Mouse (Mus musculus) T-helper 17 cell (primary cell): Measurements from ENCODE around the gene Stk10.

Experiments used
- in situ Hi-C, 2 experiments: fragments of 300-600 bp; cut with MboI, MseI; formaldehyde crosslinking; loops; 1 replicate in 1 of 2; 2 replicates in 1 of 2; pipeline ENCODE4 v1.15.1; 2025; ENCODE audit warnings: high pct_unique_total_duplicates in 2 of 2

Gene Stk10

GRCm38 (mm10) chr11:32548240-32548639 is 15.1 kb downstream of the Stk10 start:
- in situ Hi-C loops, result no loop called here

DNA sequence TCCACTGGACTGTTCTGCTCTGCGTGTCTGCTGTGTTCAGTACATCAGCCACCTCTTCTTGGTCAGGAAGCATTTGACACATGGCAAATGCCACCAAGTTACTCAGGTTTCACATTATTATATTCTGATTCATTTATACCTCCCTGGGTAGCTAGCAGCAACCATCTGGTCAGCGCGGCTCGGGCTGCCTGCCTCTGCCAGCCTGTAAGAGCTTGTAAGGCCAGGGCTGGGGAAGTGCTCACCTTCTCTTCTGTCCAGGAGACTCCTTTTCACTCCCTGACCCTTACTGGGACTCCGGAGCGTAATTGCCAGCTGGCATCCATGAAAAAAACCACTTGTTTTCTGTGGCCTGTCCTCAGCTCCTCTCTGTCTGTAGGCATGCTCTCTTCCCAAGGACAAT is 16.1 kb downstream of the Stk10 start:
- in situ Hi-C loops, result no loop called here

DNA sequence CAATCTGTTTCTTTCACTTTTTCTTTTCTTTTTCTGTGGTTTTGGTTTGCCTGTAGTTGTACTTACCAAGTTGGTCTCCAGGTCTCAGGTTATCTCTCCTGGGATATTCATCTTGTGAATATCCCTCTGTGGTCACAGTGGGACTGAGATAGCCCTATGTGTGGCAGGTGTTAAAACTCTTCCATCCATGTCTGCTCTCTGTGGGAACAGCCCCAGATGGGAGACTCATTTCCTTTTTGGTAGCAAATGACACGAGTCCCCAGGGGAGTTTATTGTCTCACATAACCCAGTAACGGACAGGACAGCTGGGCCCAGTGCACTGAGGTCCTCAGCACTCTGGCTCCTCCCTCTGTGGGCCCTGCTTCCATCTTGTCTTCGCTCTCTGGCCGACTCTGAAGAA is 17.0 kb downstream of the Stk10 start:
- in situ Hi-C loops, result loop anchor here (10.0 to 25.0 kb wide), 2 partner anchors 535 to 538 kb away; partner anchors contain the start of gene Nsg2 (in 1 of the 2)

GRCm38 (mm10) chr11:32551056-32551455 is 18.0 kb downstream of the Stk10 start:
- in situ Hi-C loops, result loop anchor here (10.0 to 25.0 kb wide), 2 partner anchors 536 to 539 kb away; partner anchors contain the start of gene Nsg2 (in 1 of the 2)

- in situ Hi-C loops, result loop anchor here (10.0 to 25.0 kb wide), 2 partner anchors 537 to 539 kb away; partner anchors contain the start of gene Nsg2 (in 1 of the 2)
Measured at GRCm38 (mm10) chr11:32551579-32552297, 18.6 kb downstream of the Stk10 start.

DNA sequence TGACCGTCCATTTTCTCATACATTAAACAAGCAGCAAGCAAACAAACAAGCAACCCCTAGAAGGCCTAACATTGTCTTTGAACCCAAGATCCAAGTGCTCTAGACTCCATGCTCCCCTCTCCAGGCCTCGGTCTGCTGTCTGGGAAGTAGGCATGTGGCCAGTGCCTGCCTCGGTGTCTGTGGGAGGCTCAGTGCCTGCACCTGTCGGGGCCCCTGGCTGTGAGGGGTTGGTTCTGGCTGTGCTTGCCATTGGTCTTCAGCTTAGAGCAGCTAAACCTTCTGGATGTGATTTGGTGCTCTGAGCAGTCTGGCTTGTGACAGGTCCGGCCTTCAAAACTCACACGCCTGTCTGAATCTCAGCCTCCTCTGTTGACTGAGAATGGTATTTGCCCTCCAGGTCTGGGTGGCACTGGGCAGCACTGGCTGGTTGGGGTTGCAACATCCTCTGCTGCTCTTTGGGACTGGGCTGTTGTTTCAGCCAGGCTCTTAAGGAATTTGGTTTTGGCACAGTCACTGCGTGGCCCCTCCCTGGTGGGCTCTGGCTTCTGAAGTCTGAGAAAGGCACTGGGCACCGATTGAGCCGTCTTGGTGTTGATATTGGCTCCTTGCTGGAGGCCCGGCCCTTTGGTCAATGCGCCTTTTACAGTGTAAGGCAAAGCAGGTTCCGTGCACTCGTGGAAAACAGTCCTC is 19.4 kb downstream of the Stk10 start:
- in situ Hi-C loops, result loop anchor here (10.0 to 25.0 kb wide), 2 partner anchors 538 to 540 kb away; partner anchors contain the start of gene Nsg2 (in 1 of the 2)

DNA sequence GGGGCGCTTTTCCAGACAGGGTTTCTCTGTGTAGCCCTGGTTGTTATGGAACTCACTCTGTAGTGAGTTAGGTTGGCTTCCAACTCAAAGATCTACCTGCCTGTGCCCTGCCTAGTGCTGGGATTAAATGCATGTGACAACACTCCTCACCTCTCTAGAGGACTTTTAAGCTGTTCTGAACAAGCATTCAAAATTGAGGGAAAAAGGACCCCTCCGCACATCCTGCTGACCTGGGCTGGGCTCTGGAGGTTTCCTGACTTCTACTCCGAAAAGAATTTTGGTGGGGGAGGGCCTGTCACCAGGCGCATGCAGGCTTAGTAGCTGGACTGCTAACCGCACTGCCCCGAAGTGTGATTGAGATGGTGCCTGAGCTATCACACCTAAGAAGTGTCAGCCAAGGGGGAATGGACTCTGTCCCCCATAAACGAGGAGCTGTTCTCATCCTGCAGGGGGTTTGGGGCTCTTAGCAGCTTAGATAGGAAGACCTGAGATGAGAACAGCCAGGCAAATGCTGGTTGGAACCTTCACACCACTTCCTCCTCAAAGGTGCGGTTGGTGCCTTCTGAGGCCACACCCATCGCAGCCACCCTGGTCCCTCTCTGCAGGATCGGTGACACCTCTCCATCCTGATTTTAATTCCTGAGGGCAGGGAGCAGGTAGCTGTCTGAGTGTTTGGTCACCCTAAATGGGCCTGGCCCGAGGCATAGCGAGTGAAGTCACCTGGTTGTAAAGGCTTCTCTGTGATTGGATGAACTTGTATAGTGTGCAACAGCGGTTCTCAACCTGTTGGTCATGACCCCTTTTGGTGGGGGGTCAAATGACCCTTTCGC is 20.4 kb downstream of the Stk10 start:
- in situ Hi-C loops, result loop anchor here (10.0 to 25.0 kb wide), 2 partner anchors 539 to 541 kb away; partner anchors contain the start of gene Nsg2 (in 1 of the 2)

GRCm38 (mm10) chr11:32554141-32555091 is 21.3 kb downstream of the Stk10 start:
- in situ Hi-C loops, result loop anchor here (10.0 to 25.0 kb wide), 2 partner anchors 540 to 542 kb away; partner anchors contain the start of gene Nsg2 (in 1 of the 2)

GRCm38 (mm10) chr11:32555103-32555689 is 22.1 kb downstream of the Stk10 start:
- in situ Hi-C loops, result loop anchor here (10.0 to 25.0 kb wide), 2 partner anchors 540 to 543 kb away; partner anchors contain the start of gene Nsg2 (in 1 of the 2)

GRCm38 (mm10) chr11:32556333-32556990 is 23.4 kb downstream of the Stk10 start:
- in situ Hi-C loops, result loop anchor here (10.0 to 25.0 kb wide), 2 partner anchors 542 to 544 kb away; partner anchors contain the start of gene Nsg2 (in 1 of the 2)

DNA sequence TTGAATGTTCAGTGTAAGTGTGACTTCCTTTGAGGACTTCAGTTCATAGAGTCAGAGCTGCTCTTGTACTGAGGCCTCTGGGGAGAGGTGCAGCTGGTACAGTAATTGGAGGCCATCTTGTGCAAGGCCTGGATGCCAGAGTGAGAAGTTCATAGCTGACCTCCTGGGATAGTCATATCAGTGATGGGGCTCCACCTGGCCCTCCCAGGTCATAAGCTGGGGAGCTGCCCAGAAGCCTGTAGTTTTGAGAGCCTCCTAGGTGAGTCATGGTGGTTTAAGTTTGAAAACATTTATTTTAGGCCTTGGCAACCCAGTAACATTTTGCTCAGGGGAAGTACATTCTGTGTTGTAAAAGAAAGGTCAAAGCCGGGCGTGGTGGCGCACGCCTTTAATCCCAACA is 24.9 kb downstream of the Stk10 start:
- in situ Hi-C loops, result loop anchor here (10.0 to 25.0 kb wide), 2 partner anchors 543 to 546 kb away; partner anchors contain the start of gene Nsg2 (in 1 of the 2)

DNA sequence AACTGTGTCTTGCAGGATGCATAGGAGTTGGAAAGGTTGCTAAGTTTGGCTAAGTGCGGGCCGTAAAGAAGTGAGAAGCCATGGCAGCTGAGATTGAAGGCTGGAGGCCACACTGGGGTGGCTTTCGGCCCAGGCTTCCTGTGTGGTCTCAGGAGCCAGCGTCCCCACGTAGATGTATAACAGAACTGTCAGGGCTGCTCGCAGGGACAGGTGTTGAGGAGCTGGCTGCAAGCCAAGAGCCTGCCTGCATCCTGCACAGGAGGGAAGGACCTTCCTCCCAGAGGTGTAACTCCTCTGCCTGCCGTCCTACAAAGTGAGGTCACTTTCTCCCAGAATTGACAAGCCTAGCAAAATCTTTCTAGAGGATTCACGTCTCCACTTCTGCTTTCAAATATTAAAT is 25.6 kb downstream of the Stk10 start:
- in situ Hi-C loops, result loop anchor here (10.0 to 25.0 kb wide), 2 partner anchors 544 to 546 kb away; partner anchors contain the start of gene Nsg2 (in 1 of the 2)

GRCm38 (mm10) chr11:32560015-32560770 is 27.1 kb downstream of the Stk10 start:
- in situ Hi-C loops, result loop anchor here in 1 of 2 experiments (25.0 kb wide), 1 partner anchor 548 kb away; the partner anchor contains the start of gene Nsg2

GRCm38 (mm10) chr11:32561465-32562355 is 28.6 kb downstream of the Stk10 start:
- in situ Hi-C loops, result loop anchor here in 1 of 2 experiments (25.0 kb wide), 1 partner anchor 549 kb away; the partner anchor contains the start of gene Nsg2

DNA sequence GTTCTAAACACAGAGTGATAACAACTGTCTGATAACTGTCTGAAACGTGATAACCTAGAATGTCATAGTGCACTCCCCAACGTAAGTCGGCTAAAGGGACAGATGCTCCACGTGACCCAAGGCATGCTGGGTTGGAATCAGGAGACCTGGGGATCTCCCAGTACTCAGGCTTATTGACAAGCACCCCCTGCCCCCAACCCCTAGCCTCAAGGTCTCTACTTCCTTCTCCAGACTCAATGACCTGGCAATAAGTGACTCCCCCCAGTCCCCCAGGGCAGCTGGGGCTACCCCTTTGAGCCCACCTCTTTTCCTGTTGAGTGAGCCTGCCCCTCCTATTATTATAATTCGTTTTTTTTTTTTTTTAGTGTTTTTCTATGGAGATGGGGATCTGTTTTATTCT is 29.6 kb downstream of the Stk10 start:
- in situ Hi-C loops, result loop anchor here in 1 of 2 experiments (25.0 kb wide), 1 partner anchor 550 kb away; the partner anchor contains the start of gene Nsg2

GRCm38 (mm10) chr11:32563660-32564059 is 30.6 kb downstream of the Stk10 start:
- in situ Hi-C loops, result loop anchor here in 1 of 2 experiments (25.0 kb wide), 1 partner anchor 551 kb away; the partner anchor contains the start of gene Nsg2

DNA sequence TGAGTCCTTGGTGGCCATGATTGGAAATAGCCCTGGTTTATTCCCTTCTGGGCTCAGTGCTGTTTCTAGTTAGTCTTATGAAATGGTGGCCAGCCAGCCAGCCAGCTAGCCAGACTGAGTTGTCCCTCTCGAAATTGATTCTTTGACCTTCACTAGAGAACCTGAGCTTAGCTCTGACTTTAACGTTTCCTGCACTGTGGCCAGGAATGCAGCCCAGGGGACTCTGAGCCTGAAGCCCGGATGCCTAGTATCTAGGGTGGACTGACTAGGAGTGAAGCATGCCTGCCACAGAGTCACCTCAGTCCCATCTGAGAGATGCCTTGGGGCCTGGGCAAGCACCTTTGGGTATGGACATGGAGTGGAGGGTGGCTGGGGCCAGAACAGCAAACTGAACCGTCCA is 31.5 kb downstream of the Stk10 start:
- in situ Hi-C loops, result loop anchor here in 1 of 2 experiments (25.0 kb wide), 1 partner anchor 552 kb away; the partner anchor contains the start of gene Nsg2
